Mouse (Mus musculus): ENCODE data around the gene Psmb5.

- TF ChIP-seq ZNF384 (IDR thresholded peaks at IDR 0.05; ENCODE audit: low read depth, low read length) (no peak), ZC3H11A (IDR thresholded peaks at IDR 0.05; ENCODE audit: borderline replicate concordance, low read depth, low read length) (no peak), CHD2 (IDR thresholded peaks at IDR 0.05; ENCODE audit: low read depth, low read length) (no peak), HCFC1 (IDR thresholded peaks at IDR 0.05; ENCODE audit: borderline replicate concordance, insufficient read depth, low read length) (no peak), MAFK (IDR thresholded peaks at IDR 0.05; ENCODE audit: insufficient read depth, low read depth, low read length) (no peak)
Observed at GRCm38 (mm10) chr14:54597084-54597483, 20.7 kb downstream of the Psmb5 start.

Measured in ES-E14 (cell line).